Mouse (Mus musculus): ENCODE data around the gene Map3k5. TPM values are rescaled to one million over a fixed set of nuclear protein-coding genes. Genes with fewer than 3 reads are reported as not detected.

The Map3k5 gene
- total RNA-seq (2014; rRNA removed) (4.6 and 5.5 TPM in 2 replicates), polyA plus RNA-seq (2015; fragmentation: Nextera tagmentation; extraction: Ambion mirVana) (0.91 and 1.4 TPM in 2 replicates)

GRCm38 (mm10) chr10:19934384-19935294 lies at the start of gene Map3k5:
Map3k5 (plus strand) TSS chr10:19934472.
- under 1% methylated on average over 64 of the region's 95 CpGs for WGBS
- peak; percentile 78 for ATAC-seq
- Histone ChIP-seq H3K4me2 (ENCODE audit: low read depth, low read length) (peak within 1 kb of the TSS; percentile 91), H3K9ac (replicated peaks; ENCODE audit: low read length) (peak within 1 kb of the TSS; percentile 64), H3K4me3 (ENCODE audit: low read length) (peak within 1 kb of the TSS; percentile 85), H3K36me3 (ENCODE audit: insufficient read depth, low read length) (no peaks in the 10 kb centered on the region), H3K27me3 (ENCODE audit: insufficient read depth, low read length) (0 out of 2 replicates have a peak, but pooled peaks cover 9% of the 10 kb centered on the region), H3K27ac (peak within 1 kb of the TSS; percentile 66), H3K4me1 (ENCODE audit: insufficient read depth, low read length) (no peaks in the 10 kb centered on the region; the same call in 1 of the 2 replicates), H3K9me3 (ENCODE audit: low read length) (no peaks in the 10 kb centered on the region)
- TF ChIP-seq CTCF (IDR thresholded peaks at IDR 0.05; ENCODE audit: low read depth): peak; percentile 34
- peak; percentile 53 for DNase-seq (ENCODE audit: low spot score)

GRCm38 (mm10) chr10:19886249-19886648 lies 48.0 kb upstream of the Map3k5 start:
- DNase-seq (ENCODE audit: low spot score) (no peak), ATAC-seq (no peak)
- no peaks in the 10 kb centered on the region for H3K27me3 ChIP-seq (ENCODE audit: insufficient read depth, low read length)
- WGBS: 92% methylated on average over 3 of the region's 3 CpGs
- no peak for TF ChIP-seq CTCF (IDR thresholded peaks at IDR 0.05; ENCODE audit: low read depth)
- no peak overlapping the region for H3K4me2 ChIP-seq (ENCODE audit: low read depth, low read length)
- no peak overlapping the region for H3K9ac ChIP-seq (replicated peaks; ENCODE audit: low read length)
- H3K9me3 ChIP-seq (ENCODE audit: low read length): no peaks in the 10 kb centered on the region
- H3K36me3 ChIP-seq (ENCODE audit: insufficient read depth, low read length): no peaks in the 10 kb centered on the region
- no peaks in the 10 kb centered on the region for H3K4me1 ChIP-seq (ENCODE audit: insufficient read depth, low read length)
- H3K4me3 ChIP-seq (ENCODE audit: low read length): no peak overlapping the region
- H3K27ac ChIP-seq: no peak overlapping the region

GRCm38 (mm10) chr10:19889908-19890307 lies 44.4 kb upstream of the Map3k5 start:
- 80% methylated on average over 3 of the region's 3 CpGs for WGBS
- ATAC-seq (no peak), DNase-seq (ENCODE audit: low spot score) (no peak)
- no peaks in the 10 kb centered on the region for H3K4me1 ChIP-seq (ENCODE audit: insufficient read depth, low read length)
- H3K9me3 ChIP-seq (ENCODE audit: low read length): no peaks in the 10 kb centered on the region
- no peaks in the 10 kb centered on the region for H3K27me3 ChIP-seq (ENCODE audit: insufficient read depth, low read length)
- no peak overlapping the region for H3K4me3 ChIP-seq (ENCODE audit: low read length)
- H3K27ac ChIP-seq: no peak overlapping the region
- no peaks in the 10 kb centered on the region for H3K36me3 ChIP-seq (ENCODE audit: insufficient read depth, low read length)
- TF ChIP-seq CTCF (IDR thresholded peaks at IDR 0.05; ENCODE audit: low read depth): no peak
- no peak overlapping the region for H3K4me2 ChIP-seq (ENCODE audit: low read depth, low read length)
- no peak overlapping the region for H3K9ac ChIP-seq (replicated peaks; ENCODE audit: low read length)

GRCm38 (mm10) chr10:19891686-19892085 lies 42.6 kb upstream of the Map3k5 start:
- Histone ChIP-seq H3K4me2 (ENCODE audit: low read depth, low read length) (no peak overlapping the region), H3K4me1 (ENCODE audit: insufficient read depth, low read length) (no peaks in the 10 kb centered on the region), H3K36me3 (ENCODE audit: insufficient read depth, low read length) (no peaks in the 10 kb centered on the region), H3K9ac (replicated peaks; ENCODE audit: low read length) (no peak overlapping the region), H3K9me3 (ENCODE audit: low read length) (no peaks in the 10 kb centered on the region), H3K27me3 (ENCODE audit: insufficient read depth, low read length) (no peaks in the 10 kb centered on the region), H3K4me3 (ENCODE audit: low read length) (no peak overlapping the region), H3K27ac (no peak overlapping the region)
- DNase-seq (ENCODE audit: low spot score) (peak; percentile 12), ATAC-seq (no peak)
- WGBS: 51% methylated on average over 3 of the region's 3 CpGs
- peak; percentile 21 for TF ChIP-seq CTCF (IDR thresholded peaks at IDR 0.05; ENCODE audit: low read depth)

GRCm38 (mm10) chr10:19893146-19893545 lies 41.1 kb upstream of the Map3k5 start:
- DNase-seq (ENCODE audit: low spot score): no peak
- no peak overlapping the region for H3K27ac ChIP-seq
- H3K4me2 ChIP-seq (ENCODE audit: low read depth, low read length): no peak overlapping the region
- H3K36me3 ChIP-seq (ENCODE audit: insufficient read depth, low read length): no peaks in the 10 kb centered on the region
- no peaks in the 10 kb centered on the region for H3K4me1 ChIP-seq (ENCODE audit: insufficient read depth, low read length)
- no peak overlapping the region for H3K9ac ChIP-seq (replicated peaks; ENCODE audit: low read length)
- TF ChIP-seq CTCF (IDR thresholded peaks at IDR 0.05; ENCODE audit: low read depth): no peak
- 63% methylated on average over 6 of the region's 6 CpGs for WGBS
- H3K9me3 ChIP-seq (ENCODE audit: low read length): no peaks in the 10 kb centered on the region
- no peak for ATAC-seq
- no peak overlapping the region for H3K4me3 ChIP-seq (ENCODE audit: low read length)
- H3K27me3 ChIP-seq (ENCODE audit: insufficient read depth, low read length): no peaks in the 10 kb centered on the region

- Histone ChIP-seq H3K36me3 (ENCODE audit: insufficient read depth, low read length) (no peaks in the 10 kb centered on the region), H3K27me3 (ENCODE audit: insufficient read depth, low read length) (no peaks in the 10 kb centered on the region), H3K9ac (replicated peaks; ENCODE audit: low read length) (no peak overlapping the region), H3K4me2 (ENCODE audit: low read depth, low read length) (no peak overlapping the region), H3K27ac (no peak overlapping the region), H3K4me3 (ENCODE audit: low read length) (no peak overlapping the region), H3K9me3 (ENCODE audit: low read length) (no peaks in the 10 kb centered on the region), H3K4me1 (ENCODE audit: insufficient read depth, low read length) (no peaks in the 10 kb centered on the region)
- DNase-seq (ENCODE audit: low spot score): peak; percentile 75
- 18% methylated on average over 4 of the region's 4 CpGs for WGBS
- TF ChIP-seq CTCF (IDR thresholded peaks at IDR 0.05; ENCODE audit: low read depth): peak; percentile 82
- 0 out of 2 replicates have a peak, but pooled peaks have one; percentile 47 for ATAC-seq
Measured at GRCm38 (mm10) chr10:19893976-19894375, 40.3 kb upstream of the Map3k5 start.

GRCm38 (mm10) chr10:19900191-19900590 lies 34.1 kb upstream of the Map3k5 start:
- no peaks in the 10 kb centered on the region for H3K9me3 ChIP-seq (ENCODE audit: low read length)
- no peak for TF ChIP-seq CTCF (IDR thresholded peaks at IDR 0.05; ENCODE audit: low read depth)

More at GRCm38 (mm10) chr10:19900191-19900590, 34.1 kb upstream of the Map3k5 start:
- H3K27me3 ChIP-seq (ENCODE audit: insufficient read depth, low read length): no peaks in the 10 kb centered on the region
- WGBS: 74% methylated on average over 2 of the region's 2 CpGs
- no peak overlapping the region for H3K27ac ChIP-seq
- no peaks in the 10 kb centered on the region for H3K36me3 ChIP-seq (ENCODE audit: insufficient read depth, low read length)
- H3K4me2 ChIP-seq (ENCODE audit: low read depth, low read length): no peak overlapping the region
- no peak overlapping the region for H3K9ac ChIP-seq (replicated peaks; ENCODE audit: low read length)
- H3K4me3 ChIP-seq (ENCODE audit: low read length): no peak overlapping the region
- ATAC-seq: no peak
- no peaks in the 10 kb centered on the region; the same call in 1 of the 2 replicates for H3K4me1 ChIP-seq (ENCODE audit: insufficient read depth, low read length)
- no peak for DNase-seq (ENCODE audit: low spot score)
